Mouse (Mus musculus) midbrain, embryonic 11.5 days (tissue): ENCODE results near the gene Ddx50. TPM values are rescaled to one million over a fixed set of nuclear protein-coding genes. Genes with fewer than 3 reads are reported as not detected.
"Not testable (repeated sequence)": the region's sequence is repeated elsewhere in the genome, so short reads cannot be mapped to it uniquely, and the experiment has no call there.

Experiments
- ATAC-seq: fragments of 200-750 bp; cut with Nextera tagmentation; 2 replicates; pipeline ENCODE4 v1.8.0; 2017; ENCODE audit warnings: moderate TSS enrichment, moderate library complexity; ENCODE audit not compliant: low FRiP score
- DNase-seq: peaks from one replicate; pipeline ENCODE4 v3.0.0; 2015; ENCODE audit warnings: low spot score; ENCODE audit errors: missing footprints
- H3K27ac ChIP-seq: fragments of 300-500 bp; sonication (generic); 2 replicates; pipeline ENCODE4 v1.5.1; 2014; ENCODE audit warnings: low read depth, low read length
- H3K27me3 ChIP-seq: fragments of 300-500 bp; sonication (generic); 2 replicates; pipeline ENCODE4 v1.6.1; 2014; ENCODE audit warnings: mild to moderate bottlenecking, low read length, moderate library complexity, mixed read lengths; ENCODE audit not compliant: control insufficient read depth, insufficient read depth
- H3K36me3 ChIP-seq: fragments of 300-500 bp; sonication (generic); 2 replicates; pipeline ENCODE4 v1.6.1; 2014; ENCODE audit warnings: mild to moderate bottlenecking, low read length, moderate library complexity, mixed read lengths; ENCODE audit not compliant: control insufficient read depth, insufficient read depth
- H3K4me1 ChIP-seq: fragments of 300-500 bp; sonication (generic); 2 replicates; pipeline ENCODE4 v1.6.1; 2014; ENCODE audit warnings: low read length; ENCODE audit not compliant: control insufficient read depth, insufficient read depth
- H3K4me2 ChIP-seq: fragments of 300-500 bp; sonication (generic); 2 replicates; pipeline ENCODE4 v1.6.1; 2014; ENCODE audit warnings: mild to moderate bottlenecking, moderate library complexity
- H3K4me3 ChIP-seq: fragments of 300-500 bp; sonication (generic); 2 replicates; pipeline ENCODE4 v1.5.1; 2014; ENCODE audit warnings: low read depth, low read length
- H3K9ac ChIP-seq: fragments of 300-500 bp; sonication (generic); 2 replicates; pipeline ENCODE4 v1.6.1; 2014; ENCODE audit warnings: low read length
- H3K9me3 ChIP-seq: fragments of 300-500 bp; sonication (generic); 2 replicates; pipeline ENCODE4 v1.6.1; 2016; ENCODE audit warnings: low read length; ENCODE audit not compliant: control insufficient read depth
- WGBS: fragments of 180-500 bp; shearing (Covaris S2); extraction: QIAGEN DNeasy Blood & Tissue Kit; methylation state at CpG from one replicate; pipeline ENCODE4 v1.1.7; 2014; 5-methylcytosine and 5-hydroxymethylcytosine counted together
- polyA plus RNA-seq: library from polyadenylated mRNA; unstranded; fragments of >200 nt; fragmentation: Nextera tagmentation; extraction: Ambion mirVana; gene quantifications from 2 replicates; pipeline ENCODE4 v1.2.1, GENCODE M21; 2014

Gene Ddx50
- polyA plus RNA-seq, 1 experiment from 2014 or later: 127 TPM

GRCm38 (mm10) chr10:62588616-62589015 lies 62.4 kb downstream of the Ddx50 start:
- 92% methylated on average over 4 of the region's 4 CpGs for WGBS
- Histone ChIP-seq H3K4me3 (no peak overlapping the region), H3K36me3 (peaks cover 56% of the 10 kb centered on the region), H3K27ac (no peak overlapping the region), H3K27me3 (no peaks in the 10 kb centered on the region), H3K9ac (no peak overlapping the region), H3K9me3 (no peaks in the 10 kb centered on the region), H3K4me1 (no peaks in the 10 kb centered on the region), H3K4me2 (no peak overlapping the region)
- DNase-seq (peak; percentile 10), ATAC-seq (no peak)

DNA sequence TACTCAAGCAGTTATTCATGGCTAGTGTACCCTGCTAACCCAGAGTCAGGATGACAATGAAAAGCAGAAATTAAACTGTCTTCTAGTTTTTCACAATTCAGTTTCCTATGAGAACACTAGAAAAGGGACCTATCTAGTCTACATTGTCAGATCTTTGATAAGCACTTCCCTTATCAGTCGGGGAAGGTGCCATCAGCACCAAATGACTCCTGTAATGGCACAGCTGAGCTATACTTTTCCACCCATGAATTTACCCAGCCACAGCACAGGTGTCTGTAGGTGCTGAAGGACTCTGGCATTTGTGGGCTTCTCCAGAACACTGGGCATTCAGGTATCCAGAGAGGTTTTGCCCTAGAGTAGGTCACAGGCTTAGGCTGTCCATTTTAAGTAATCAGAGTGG lies 67.8 kb downstream of the Ddx50 start:
- H3K4me1 ChIP-seq: no peaks in the 10 kb centered on the region
- H3K27ac ChIP-seq: no peak overlapping the region
- H3K9ac ChIP-seq: no peak overlapping the region
- H3K4me2 ChIP-seq: no peak overlapping the region
- 95% methylated on average over 1 of the region's 1 CpGs for WGBS
- peak; percentile 75 for DNase-seq
- no peaks in the 10 kb centered on the region for H3K27me3 ChIP-seq
- no peak for ATAC-seq
- no peaks in the 10 kb centered on the region for H3K9me3 ChIP-seq
- no peak overlapping the region for H3K4me3 ChIP-seq
- peaks cover 51% of the 10 kb centered on the region for H3K36me3 ChIP-seq

- Histone ChIP-seq H3K27ac (no peak overlapping the region), H3K4me1 (peaks cover under 1% of the 10 kb centered on the region; the same call in 1 of the 2 replicates), H3K9ac (no peak overlapping the region), H3K4me3 (no peak overlapping the region), H3K27me3 (no peaks in the 10 kb centered on the region), H3K36me3 (peaks cover 47% of the 10 kb centered on the region), H3K9me3 (no peaks in the 10 kb centered on the region), H3K4me2 (no peak overlapping the region)
- DNase-seq (peak; percentile 65), ATAC-seq (no peak)
- 88% methylated on average over 7 of the region's 7 CpGs for WGBS
Observed at GRCm38 (mm10) chr10:62582701-62583100, 68.3 kb downstream of the Ddx50 start.

DNA sequence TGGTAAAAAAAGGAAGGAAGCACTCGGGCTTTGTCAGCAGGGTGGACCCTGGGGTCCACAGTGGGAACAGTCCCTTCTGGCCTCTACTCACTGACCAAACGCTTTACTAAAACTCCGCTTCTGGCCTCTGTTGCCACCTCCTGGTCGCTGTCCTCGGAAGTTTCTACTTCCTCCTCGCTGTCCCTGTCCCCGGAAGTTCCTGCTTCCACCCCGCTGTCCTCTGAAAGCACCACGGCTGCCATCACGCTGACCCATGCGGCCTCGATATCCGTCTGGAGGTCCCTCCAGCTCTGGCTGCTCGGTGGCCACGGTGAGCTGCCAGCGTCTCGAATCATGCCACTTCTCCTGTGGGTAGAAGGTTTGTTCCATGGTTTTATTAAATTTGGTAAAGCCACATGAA lies 68.8 kb downstream of the Ddx50 start:
- WGBS: 93% methylated on average over 17 of the region's 17 CpGs
- DNase-seq (peak; percentile 44), ATAC-seq (no peak)
- no peaks in the 10 kb centered on the region for H3K9me3 ChIP-seq
- H3K27ac ChIP-seq: no peak overlapping the region
- no peak overlapping the region for H3K9ac ChIP-seq
- H3K4me2 ChIP-seq: no peak overlapping the region
- H3K4me3 ChIP-seq: no peak overlapping the region
- H3K4me1 ChIP-seq: peaks cover 5% of the 10 kb centered on the region
- no peaks in the 10 kb centered on the region for H3K27me3 ChIP-seq
- peaks cover 45% of the 10 kb centered on the region for H3K36me3 ChIP-seq

GRCm38 (mm10) chr10:62579129-62579528 lies 71.9 kb downstream of the Ddx50 start:
- peaks cover 30% of the 10 kb centered on the region for H3K36me3 ChIP-seq
- ATAC-seq, H3K27ac ChIP-seq, H3K4me2 ChIP-seq, H3K27me3 ChIP-seq, H3K9ac ChIP-seq, H3K9me3 ChIP-seq, H3K4me3 ChIP-seq: not testable (repeated sequence)
- WGBS: 92% methylated on average over 12 of the region's 13 CpGs
- peak; percentile 62 for DNase-seq
- H3K4me1 ChIP-seq: peaks cover 13% of the 10 kb centered on the region

GRCm38 (mm10) chr10:62578338-62579100 lies 72.5 kb downstream of the Ddx50 start, which contains the start of gene Kif1bp:
Gene Kif1bp, minus strand, starts transcription at chr10:62578457.
- H3K27me3 ChIP-seq: no peaks in the 10 kb centered on the region
- H3K4me2 ChIP-seq: peak within 1 kb of the TSS; percentile 94
- peak within 1 kb of the TSS; percentile 98 for H3K4me3 ChIP-seq
- 6% methylated on average over 33 of the region's 33 CpGs for WGBS
- ATAC-seq: peak; percentile 99
- no peak within 1 kb of the TSS for H3K27ac ChIP-seq
- no peaks in the 10 kb centered on the region for H3K9me3 ChIP-seq
- peaks cover 13% of the 10 kb centered on the region for H3K4me1 ChIP-seq
- peak; percentile 99 for DNase-seq
- H3K9ac ChIP-seq: peak within 1 kb of the TSS; percentile 84
- H3K36me3 ChIP-seq: peaks cover 27% of the 10 kb centered on the region

GRCm38 (mm10) chr10:62577673-62578337 lies 73.2 kb downstream of the Ddx50 start:
- WGBS: 2% methylated on average over 54 of the region's 54 CpGs
- H3K4me2 ChIP-seq: peak overlapping the region; percentile 94

GRCm38 (mm10) chr10:62575001-62575400 lies 76.0 kb downstream of the Ddx50 start:
- peaks cover 13% of the 10 kb centered on the region for H3K4me1 ChIP-seq
- no peaks in the 10 kb centered on the region for H3K9me3 ChIP-seq
- H3K27me3 ChIP-seq: no peaks in the 10 kb centered on the region
- no peak for ATAC-seq
- peaks cover 9% of the 10 kb centered on the region; the same call in 1 of the 2 replicates for H3K36me3 ChIP-seq
- no peak overlapping the region for H3K27ac ChIP-seq
- no peak overlapping the region for H3K4me3 ChIP-seq
- peak; percentile 61 for DNase-seq
- H3K9ac ChIP-seq: no peak overlapping the region
- 92% methylated on average over 13 of the region's 13 CpGs for WGBS
- H3K4me2 ChIP-seq: no peak overlapping the region

More at GRCm38 (mm10) chr10:62577673-62578337, 73.2 kb downstream of the Ddx50 start:
- Histone ChIP-seq H3K27ac (no peak overlapping the region), H3K4me1 (peaks cover 13% of the 10 kb centered on the region), H3K36me3 (peaks cover 23% of the 10 kb centered on the region), H3K9me3 (no peaks in the 10 kb centered on the region), H3K9ac (peak overlapping the region; percentile 84), H3K4me3 (peak overlapping the region; percentile 98), H3K27me3 (no peaks in the 10 kb centered on the region)
- DNase-seq: no peak
- ATAC-seq: peak; percentile 86
